Mouse (Mus musculus) spleen, adult 18-20 months (tissue): ENCODE measurements around the gene Caprin1.

Experiments used
- DNase-seq, 2 experiments: peaks; one replicate each; pipeline ENCODE4 v3.0.0; 2022; ENCODE audit warnings: mixed read lengths in 2 of 2

Caprin1 gene

GRCm38 (mm10) chr2:103797491-103798009 is at the start of gene Caprin1:
TSS of gene Caprin1 (minus strand) at chr2:103797649.
- DNase-seq, result peak; percentile 84 to 90

GRCm38 (mm10) chr2:103846875-103847274 is 49.4 kb upstream of the Caprin1 start:
- no peak for DNase-seq

GRCm38 (mm10) chr2:103846271-103846670 is 48.8 kb upstream of the Caprin1 start:
- DNase-seq, result no peak

DNA sequence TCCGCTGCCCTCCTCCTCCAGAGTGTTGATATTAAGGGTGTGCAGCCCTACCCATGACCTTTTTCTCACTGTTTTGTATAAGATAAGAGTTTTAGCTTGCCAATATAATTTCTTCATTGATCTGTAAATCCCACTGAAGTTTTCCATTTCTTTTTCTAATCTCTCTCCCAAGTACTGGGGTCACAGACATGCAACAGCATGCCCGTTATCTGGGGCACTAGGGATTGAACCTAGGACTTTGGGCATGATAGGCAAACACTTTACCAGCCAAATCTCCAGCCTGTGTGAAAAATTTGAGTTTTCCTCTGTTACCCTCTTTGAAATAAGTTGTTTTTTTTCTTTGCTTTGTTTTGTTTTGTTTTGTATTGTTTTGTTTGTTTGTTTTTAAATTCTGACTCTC is 46.6 kb upstream of the Caprin1 start:
- DNase-seq, result no peak

- no peak for DNase-seq
Measured at GRCm38 (mm10) chr2:103843321-103843720, 45.9 kb upstream of the Caprin1 start.

DNA sequence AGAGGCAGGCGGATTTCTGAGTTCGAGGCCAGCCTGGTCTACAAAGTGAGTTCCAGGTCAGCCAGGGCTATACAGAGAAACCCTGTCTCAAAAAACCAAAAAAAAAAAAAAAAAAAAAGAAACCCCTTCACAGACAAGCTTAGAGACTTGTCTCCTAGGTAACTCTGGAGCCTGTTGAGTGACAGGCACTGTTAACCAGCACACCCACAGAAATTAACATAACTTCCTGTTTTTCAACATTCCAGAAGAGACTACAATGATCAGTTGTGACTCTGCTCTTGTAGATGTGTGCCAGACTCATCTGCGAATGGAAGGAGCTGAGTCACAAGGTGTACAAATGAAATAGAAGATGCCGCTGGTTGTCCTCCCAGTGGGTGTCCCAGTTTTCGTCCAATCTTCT is 44.9 kb upstream of the Caprin1 start:
- DNase-seq, result no peak

DNA sequence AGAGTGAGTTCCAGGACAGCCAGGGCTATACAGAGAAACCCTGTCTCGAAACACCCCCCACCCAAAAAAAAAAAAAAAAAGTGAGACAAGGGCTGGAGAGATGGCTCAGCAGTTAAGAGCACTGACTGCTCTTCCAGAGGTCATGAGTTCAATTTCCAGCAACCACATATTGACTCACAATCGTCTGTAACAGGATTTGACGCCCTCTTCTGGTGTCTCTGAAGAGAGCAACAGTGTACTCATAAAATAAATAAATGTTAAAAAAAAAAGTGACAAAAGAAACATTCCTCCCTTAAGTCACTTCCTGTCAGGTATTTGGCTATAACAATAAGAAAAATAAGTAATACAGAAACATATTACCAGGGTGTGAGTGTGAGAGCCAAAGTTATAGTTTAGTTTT is 41.0 kb upstream of the Caprin1 start:
- DNase-seq, result no peak

GRCm38 (mm10) chr2:103837166-103837565 is 39.7 kb upstream of the Caprin1 start:
- no peak for DNase-seq

DNA sequence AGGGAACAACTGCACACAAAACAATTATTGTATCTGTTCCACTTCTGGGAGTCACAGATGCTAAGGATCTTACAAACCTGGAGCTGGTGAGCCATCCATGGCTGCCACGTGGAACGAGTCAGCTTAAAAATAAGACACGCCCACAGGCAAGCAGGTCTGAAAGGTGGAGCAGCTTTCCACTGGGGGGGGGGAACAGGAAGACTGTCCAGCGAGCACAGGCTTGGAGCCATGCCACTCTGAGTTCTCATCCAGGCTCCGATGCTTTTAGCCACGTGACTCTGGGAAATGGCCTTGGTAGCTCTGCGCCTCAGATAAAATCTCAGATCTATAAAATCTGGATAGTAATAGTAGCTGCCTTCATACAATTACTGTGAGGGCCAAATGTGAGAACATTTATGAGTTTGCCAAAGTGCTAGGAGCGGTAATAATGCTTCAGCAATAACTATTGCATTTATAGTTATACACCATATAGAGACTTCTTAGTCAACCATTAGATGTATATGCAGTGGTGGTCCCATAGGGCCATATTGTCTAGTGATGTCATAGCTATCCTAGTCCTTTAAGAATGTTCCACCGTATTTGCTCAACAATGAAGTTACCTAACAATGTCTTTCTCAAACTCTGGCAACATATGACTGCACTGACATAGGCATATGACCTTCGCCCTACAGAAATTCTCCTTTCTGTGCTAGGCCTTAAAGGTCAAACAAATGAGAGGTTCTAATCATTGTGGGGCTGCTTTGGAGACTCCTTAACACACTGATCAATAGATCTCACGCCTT is 38.4 kb upstream of the Caprin1 start:
- DNase-seq, result no peak

GRCm38 (mm10) chr2:103833816-103834445 is 36.5 kb upstream of the Caprin1 start:
- no peak for DNase-seq

- DNase-seq, result no peak
Measured at GRCm38 (mm10) chr2:103832899-103833298, 35.5 kb upstream of the Caprin1 start.

DNA sequence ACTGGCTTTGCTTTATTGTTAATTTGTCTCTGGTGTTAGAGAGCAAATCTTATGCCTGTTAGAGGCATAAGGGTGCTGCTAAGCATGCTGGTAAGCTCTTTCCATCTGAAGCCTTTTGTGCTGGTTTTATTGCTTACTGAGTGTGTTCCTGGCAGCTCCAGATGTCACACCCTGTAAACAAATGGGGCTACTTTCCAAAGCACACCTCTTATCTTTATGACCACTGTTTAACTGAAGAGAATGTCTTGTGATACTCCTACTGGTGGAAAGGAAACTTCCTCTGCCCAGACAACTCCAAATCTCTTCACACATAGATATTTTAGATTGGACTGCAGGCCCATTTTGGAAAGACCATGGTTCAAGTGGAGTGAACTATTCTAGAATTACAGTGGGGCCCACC is 31.5 kb upstream of the Caprin1 start:
- DNase-seq, result no peak

DNA sequence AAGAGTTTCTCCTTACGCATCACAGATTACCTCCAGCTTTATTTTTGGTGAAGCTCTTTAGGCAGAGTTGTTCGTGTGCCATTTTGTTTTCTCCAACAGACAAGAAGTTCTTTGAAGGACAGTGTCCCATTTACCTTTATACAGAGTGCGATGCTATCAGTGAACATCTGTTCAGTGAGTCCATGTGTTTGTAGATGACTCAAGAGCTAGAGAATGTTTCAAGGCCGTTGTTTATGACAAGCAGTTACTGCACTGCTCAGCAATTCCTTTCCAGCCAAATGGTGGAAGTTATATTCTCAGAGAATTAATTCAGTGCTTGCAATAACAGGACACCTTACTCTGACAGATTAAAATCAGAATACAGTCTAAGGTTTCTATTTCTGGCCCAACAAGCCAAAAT is 27.5 kb upstream of the Caprin1 start:
- DNase-seq, result no peak

DNA sequence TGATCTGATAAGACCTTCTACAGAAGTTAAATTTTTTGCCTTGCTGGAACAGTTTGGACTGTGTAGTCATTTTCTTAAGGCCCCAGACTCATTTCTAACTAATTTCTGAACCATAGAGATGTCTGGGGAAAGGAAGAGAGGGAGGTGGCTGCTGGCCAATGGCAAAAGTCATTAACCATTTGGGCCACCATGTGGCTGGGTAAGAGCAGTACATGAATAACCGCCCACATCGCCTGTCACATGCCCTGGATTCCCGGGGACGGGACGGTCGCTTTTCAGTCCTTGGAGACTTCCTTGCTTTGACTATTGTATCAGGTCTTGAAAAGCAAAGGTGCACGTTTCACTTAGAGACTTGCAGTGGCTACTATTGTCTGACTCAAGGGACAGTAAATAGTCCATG is 25.1 kb upstream of the Caprin1 start:
- no peak for DNase-seq

DNA sequence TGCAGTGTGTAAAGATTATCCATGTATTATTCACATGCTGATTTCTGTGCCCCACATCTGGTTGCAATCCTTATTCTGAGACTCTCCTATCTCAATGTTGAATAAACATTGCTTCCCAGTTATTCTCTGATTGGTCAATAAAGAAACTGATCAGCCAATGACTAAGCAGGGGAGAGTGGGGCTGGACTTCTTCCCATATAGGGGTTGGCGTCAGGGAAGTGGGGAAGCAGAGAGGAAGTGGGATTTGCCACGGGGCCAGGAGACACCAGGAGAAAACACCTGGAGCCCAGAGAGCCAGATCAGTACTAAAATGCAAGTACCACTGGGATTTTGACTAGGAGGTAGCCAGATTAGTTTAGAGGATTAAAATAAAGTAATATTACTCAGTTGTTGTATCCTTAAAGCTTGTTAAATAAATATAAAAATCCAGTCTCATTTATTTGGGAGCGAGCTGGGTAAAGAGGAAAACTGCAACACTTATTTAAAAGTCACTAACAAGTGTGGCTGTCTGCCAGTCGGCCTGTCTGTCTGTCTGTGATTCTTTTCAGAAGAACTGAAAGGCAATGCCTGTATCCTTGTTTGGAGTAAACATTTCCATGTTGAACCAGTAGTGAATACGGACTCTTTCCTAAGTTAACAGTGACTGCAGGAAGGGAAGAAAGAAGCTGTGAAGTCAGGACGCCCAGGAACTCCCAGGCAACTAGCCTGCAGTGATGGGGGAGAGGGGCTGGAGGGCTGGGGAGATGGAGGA is 19.9 kb upstream of the Caprin1 start:
- no peak for DNase-seq

GRCm38 (mm10) chr2:103815976-103816375 is 18.5 kb upstream of the Caprin1 start:
- no peak for DNase-seq

GRCm38 (mm10) chr2:103811465-103812191 is 14.2 kb upstream of the Caprin1 start:
- DNase-seq, result no peak

GRCm38 (mm10) chr2:103810412-103810811 is 13.0 kb upstream of the Caprin1 start:
- DNase-seq, result no peak

GRCm38 (mm10) chr2:103808466-103808865 is 11.0 kb upstream of the Caprin1 start:
- DNase-seq, result no peak

DNA sequence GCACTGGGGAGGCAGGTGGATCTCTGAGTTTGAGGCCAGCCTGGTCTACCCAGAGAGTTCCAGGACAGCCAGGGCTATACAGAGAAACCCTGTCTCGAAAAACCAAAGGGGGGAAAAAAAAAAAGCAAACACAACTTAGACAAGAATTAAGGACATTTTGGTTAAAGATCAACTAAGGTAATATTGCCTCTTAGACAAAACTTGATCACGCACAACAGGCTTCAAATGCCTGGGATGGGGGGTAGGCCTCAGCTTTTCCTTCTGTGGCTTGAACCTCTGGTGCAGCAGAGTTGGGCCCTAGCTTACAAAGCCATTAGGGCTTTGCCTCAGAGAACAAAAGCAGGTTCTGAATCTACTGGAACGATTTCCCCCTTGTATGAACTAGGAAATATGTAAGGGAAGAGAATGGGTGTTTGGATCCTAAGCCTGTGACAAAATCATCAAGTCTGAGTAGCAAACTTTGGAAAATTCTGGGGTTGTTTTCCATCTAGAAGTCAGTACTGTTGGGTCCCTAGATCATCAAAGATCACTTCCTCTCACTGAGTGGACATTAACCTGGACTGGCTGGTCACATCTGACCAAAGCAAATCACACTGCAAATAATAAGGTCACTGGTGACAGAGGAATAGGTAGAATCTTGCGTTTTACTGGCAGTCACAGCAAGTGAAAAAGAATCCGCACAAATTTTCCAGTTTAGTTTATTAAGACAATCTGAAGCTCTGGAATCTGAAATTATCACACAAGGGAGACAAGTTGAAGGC is 6.5 kb upstream of the Caprin1 start:
- no peak for DNase-seq

DNA sequence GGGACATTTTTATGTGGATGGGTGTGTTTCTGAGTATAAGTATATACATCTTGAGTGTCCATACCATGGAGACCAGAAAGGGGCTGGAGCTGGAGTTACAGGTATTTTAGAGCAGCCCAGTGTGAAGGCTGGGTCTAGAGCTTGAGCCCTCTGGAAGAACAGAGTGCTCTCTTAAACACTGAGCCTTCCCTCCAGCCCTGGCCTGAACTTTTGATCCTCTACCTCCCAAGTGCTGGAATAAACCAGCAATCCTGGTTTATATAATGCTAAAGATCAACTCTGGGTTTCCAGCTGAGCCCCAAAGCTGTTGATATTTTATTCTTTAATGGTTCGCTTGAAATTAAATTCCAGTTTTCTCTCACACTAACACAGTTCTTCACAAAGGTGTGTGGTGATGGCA is 5.0 kb upstream of the Caprin1 start:
- no peak for DNase-seq

- DNase-seq, result peak; percentile 74 to 81
Measured at GRCm38 (mm10) chr2:103796861-103797466, 485 bp downstream of the Caprin1 start.
